Mouse (Mus musculus): Measurements from ENCODE around the gene Trim3.
A peak's percentile ranks its signal among the peaks of the same experiment; 100 is the strongest.

The Trim3 gene

GRCm38 (mm10) chr7:105559016-105559415 is 74.4 kb downstream of the Trim3 start:
- peak; percentile 36 for DNase-seq (ENCODE audit: low read depth, low spot score)

GRCm38 (mm10) chr7:105557671-105558070 is 75.7 kb downstream of the Trim3 start:
- DNase-seq (ENCODE audit: low read depth, low spot score) = no peak

GRCm38 (mm10) chr7:105556406-105556805 is 77.0 kb downstream of the Trim3 start:
- no peak for DNase-seq (ENCODE audit: low read depth, low spot score)

DNA sequence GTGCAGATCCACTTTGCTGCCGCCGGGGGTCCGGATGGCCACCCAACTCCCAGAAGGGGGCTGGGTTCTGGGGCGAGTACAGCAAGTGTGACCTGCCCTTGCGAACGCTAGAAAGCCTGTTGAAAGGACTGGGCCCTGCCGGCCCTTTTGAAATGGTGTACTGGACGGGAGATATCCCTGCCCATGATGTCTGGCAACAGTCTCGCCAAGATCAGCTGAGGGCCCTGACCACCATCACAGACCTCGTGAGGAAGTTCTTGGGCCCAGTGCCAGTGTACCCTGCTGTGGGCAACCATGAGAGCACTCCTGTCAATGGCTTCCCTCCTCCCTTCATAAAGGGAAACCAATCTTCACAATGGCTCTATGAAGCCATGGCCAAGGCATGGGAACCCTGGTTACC is 77.8 kb downstream of the Trim3 start:
- no peak for DNase-seq (ENCODE audit: low read depth, low spot score)
